8 mouse cellular contexts compared by ENCODE assay signal in the genomic region with DNA sequence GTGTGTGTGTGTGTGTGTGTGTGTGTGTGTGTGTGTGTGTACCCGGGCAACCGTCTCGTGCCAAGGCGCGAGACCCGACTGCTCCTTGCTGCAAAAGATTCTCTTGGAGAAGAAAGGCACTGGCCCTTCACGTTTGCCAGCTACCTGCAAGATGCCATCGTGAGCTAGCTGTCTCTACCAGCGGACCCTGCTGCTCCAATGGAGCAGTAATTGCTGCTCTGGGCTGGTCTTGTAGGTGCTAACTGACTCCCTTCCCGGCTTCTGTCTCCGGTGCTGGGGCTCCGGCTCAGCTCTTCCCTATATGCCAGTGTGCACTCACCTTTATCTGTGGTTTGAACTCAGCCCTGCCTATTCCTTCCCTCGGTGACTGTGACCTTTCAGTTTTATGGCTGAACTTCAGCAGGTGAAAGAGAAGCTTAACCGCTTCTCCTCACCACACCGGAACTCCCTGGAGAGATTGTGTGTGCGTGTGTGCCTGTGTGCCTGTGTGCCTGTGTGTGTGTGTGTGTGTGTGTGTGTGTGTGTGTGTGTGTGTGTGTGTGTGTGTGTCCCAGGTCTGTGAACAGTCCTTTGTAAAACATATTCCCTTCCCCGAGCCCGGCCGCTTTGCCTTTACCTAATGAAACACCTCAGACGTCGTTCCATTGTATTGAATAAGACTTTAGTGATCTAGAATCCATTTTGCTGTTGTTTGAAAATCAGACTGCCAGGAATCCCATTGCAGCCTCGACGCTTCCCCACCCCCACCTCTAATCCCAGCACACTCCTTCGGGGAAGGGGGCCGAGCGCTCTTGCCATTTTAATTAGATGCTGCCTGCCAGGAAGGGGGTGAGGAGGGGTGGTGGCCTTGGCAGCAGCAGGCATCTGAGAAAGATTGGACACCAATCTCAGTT. TPM values are rescaled to one million over a fixed set of nuclear protein-coding genes. Genes with fewer than 3 reads are reported as not detected.
DNase-seq lines count a peak whose midpoint lies in the region; ATAC-seq lines count a peak whose summit lies in the region.

No protein-coding gene starts in this region.

- H3K9me3 ChIP-seq in kidney, embryonic 16.5 days (ENCODE audit: low read length): no peaks in the 10 kb centered on the region
- no peaks in the 10 kb centered on the region for H3K9me3 ChIP-seq in liver, embryonic 12.5 days (replicated peaks)

- no peaks in the 10 kb centered on the region for H3K27me3 ChIP-seq in kidney, embryonic 16.5 days (ENCODE audit: insufficient read depth, low read length)
- H3K27me3 ChIP-seq in liver, embryonic 12.5 days (replicated peaks): peaks cover 18% of the 10 kb centered on the region

- H3K27ac ChIP-seq in kidney, embryonic 16.5 days (ENCODE audit: low read length): no peak overlapping the region
- peak overlapping the region; percentile 41; the same call in 1 of the 2 replicates for H3K27ac ChIP-seq in liver, embryonic 12.5 days

- H3K36me3 ChIP-seq in kidney, embryonic 16.5 days (ENCODE audit: insufficient read depth, low read length): no peaks in the 10 kb centered on the region
- no peaks in the 10 kb centered on the region for H3K36me3 ChIP-seq in liver, embryonic 12.5 days

- WGBS in kidney, embryonic 16.5 days: 4% methylated on average over 26 of the region's 26 CpGs
- 3% methylated on average over 26 of the region's 26 CpGs for WGBS in liver, embryonic 12.5 days (ENCODE audit: insufficient replicate concordance)

- H3K9ac ChIP-seq in kidney, embryonic 16.5 days (replicated peaks; ENCODE audit: low read length): peak overlapping the region; percentile 75
- peak overlapping the region; percentile 77 for H3K9ac ChIP-seq in liver, embryonic 12.5 days

- peak; percentile 12 for DNase-seq in urinary bladder, postnatal 14 days (ENCODE audit: low spot score)
- DNase-seq in urinary bladder, postnatal 4 days (ENCODE audit: low spot score in 2 of 2): no peak
- DNase-seq in embryo, embryonic 10 days (ENCODE audit: low spot score): peak; percentile 43
- DNase-seq in heart, adult 8-10 months (ENCODE audit: low spot score): peak; percentile 6
- DNase-seq in naive thymus-derived CD4-positive, alpha-beta T cell, adult 2 months (ENCODE audit: low read depth): peak; percentile 83
- peak; percentile 40 to 70 for DNase-seq in thymus, adult 18-20 months

- ATAC-seq in kidney, embryonic 16.5 days (ENCODE audit: low FRiP score, low TSS enrichment): peak; percentile 13; the same call in 1 of the 2 replicates
- ATAC-seq in liver, embryonic 12.5 days: peak; percentile 23; the same call in 1 of the 2 replicates

- H3K4me2 ChIP-seq in kidney, embryonic 16.5 days (replicated peaks; ENCODE audit: low read depth, low read length): peak overlapping the region; percentile 98
- peak overlapping the region; percentile 98 for H3K4me2 ChIP-seq in liver, embryonic 12.5 days

- H3K4me1 ChIP-seq in kidney, embryonic 16.5 days (ENCODE audit: insufficient read depth, low read length): peaks cover 10% of the 10 kb centered on the region
- H3K4me1 ChIP-seq in liver, embryonic 12.5 days: peaks cover 32% of the 10 kb centered on the region

- H3K4me3 ChIP-seq in kidney, embryonic 16.5 days (ENCODE audit: low read length): peak overlapping the region; percentile 69
- peak overlapping the region; percentile 73 for H3K4me3 ChIP-seq in liver, embryonic 12.5 days

RNA-seq across cellular contexts. Expression of gene Tnik, which starts 1.2 kb away (rescaled TPM):
- 10 to 100 TPM; 16.8 to 28.7 (median 22.4) TPM for total RNA-seq in heart, adult 8-10 months (2022)
- 2.7 and 3.1 TPM in 2 replicates for polyA plus RNA-seq in kidney, embryonic 16.5 days (2015; fragmentation: Nextera tagmentation; extraction: Ambion mirVana)
- 5.2 and 5.4 TPM in 2 replicates for polyA plus RNA-seq in liver, embryonic 12.5 days (2016; fragmentation: Nextera tagmentation; extraction: Ambion mirVana)

Comparison
In these comparisons a context has a peak if more than half of its experiments do, and no peak if none do; other contexts are left out.
1. DNase-seq: peak in urinary bladder, postnatal 14 days (single experiment), embryo, embryonic 10 days (single experiment), heart, adult 8-10 months (single experiment), naive thymus-derived CD4-positive, alpha-beta T cell, adult 2 months (single experiment) and thymus, adult 18-20 months (2 of 2); none in urinary bladder, postnatal 4 days (0 of 2).